Mouse (Mus musculus) erythroblast, embryonic 14.5 days (primary cell): Measurements from ENCODE around the gene Cfap44.

Experiments
- GATA1 ChIP-seq: IDR thresholded peaks from 2 replicates; pipeline ENCODE4 v1.6.1; 2012; ENCODE audit warnings: low read length, inconsistent platforms, mixed read lengths
- TAL1 ChIP-seq: IDR thresholded peaks from 3 replicates; pipeline ENCODE4 v1.6.1; 2012; ENCODE audit warnings: low read length, inconsistent platforms, mixed read lengths

DNA sequence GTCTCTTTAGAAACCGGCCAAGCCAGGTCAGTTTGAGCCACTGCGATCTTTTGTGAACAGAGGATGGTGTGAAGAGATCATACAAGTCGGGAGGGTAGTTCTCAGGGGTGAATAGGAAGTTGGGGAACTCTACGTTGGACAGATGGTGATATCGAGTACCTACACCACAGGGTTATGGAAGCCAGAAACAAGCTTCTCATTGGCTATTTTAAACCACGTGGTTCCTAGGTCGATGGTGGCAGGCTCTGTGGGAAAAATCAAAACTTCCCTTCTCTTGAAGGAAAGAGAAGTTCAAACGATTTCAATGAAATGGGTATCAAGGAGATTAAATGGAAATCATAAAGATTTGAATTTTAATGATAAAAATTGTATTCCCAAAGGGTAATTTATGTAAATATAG is 27.1 kb downstream of the Cfap44 start:
- no peak for TF ChIP-seq GATA1
- TF ChIP-seq TAL1: no peak
